Mouse (Mus musculus) hindbrain, embryonic 14.5 days (tissue): ENCODE data around the gene Comp. TPM values are rescaled to one million over a fixed set of nuclear protein-coding genes. Genes with fewer than 3 reads are reported as not detected.

ENCODE experiments used
- ATAC-seq: fragments of 200-750 bp; cut with Nextera tagmentation; 2 replicates; pipeline ENCODE4 v1.8.0; 2017; ENCODE audit warnings: moderate number of reproducible peaks, mild to moderate bottlenecking, moderate TSS enrichment, moderate library complexity; ENCODE audit not compliant: low FRiP score
- DNase-seq: peaks from one replicate; pipeline ENCODE4 v3.0.0-alpha.2; 2015; ENCODE audit warnings: low spot score
- H3K27ac ChIP-seq: fragments of 300-500 bp; sonication (generic); 2 replicates; pipeline ENCODE4 v1.5.1; 2014; ENCODE audit warnings: mild to moderate bottlenecking, moderate library complexity
- H3K27me3 ChIP-seq: fragments of 300-500 bp; sonication (generic); 2 replicates; pipeline ENCODE4 v1.6.1; 2014; ENCODE audit warnings: mild to moderate bottlenecking, low read length, mixed read lengths; ENCODE audit not compliant: control insufficient read depth, insufficient read depth
- H3K36me3 ChIP-seq: fragments of 300-500 bp; sonication (generic); replicated peaks from 2 replicates; pipeline ENCODE4 v1.6.1; 2014; ENCODE audit not compliant: control insufficient read depth, insufficient read depth
- H3K4me1 ChIP-seq: fragments of 300-500 bp; sonication (generic); replicated peaks from 2 replicates; pipeline ENCODE4 v1.6.1; 2014; ENCODE audit warnings: antibody characterized with exemption, low read length, mixed read lengths; ENCODE audit not compliant: control insufficient read depth, insufficient read depth
- H3K4me2 ChIP-seq: fragments of 300-500 bp; sonication (generic); replicated peaks from 2 replicates; pipeline ENCODE4 v1.6.1; 2014; ENCODE audit warnings: mild to moderate bottlenecking, moderate library complexity
- H3K4me3 ChIP-seq: fragments of 300-500 bp; sonication (generic); replicated peaks from 2 replicates; pipeline ENCODE4 v1.5.1; 2014; ENCODE audit warnings: mild to moderate bottlenecking, low read length
- H3K9ac ChIP-seq: fragments of 300-500 bp; sonication (generic); 2 replicates; pipeline ENCODE4 v1.6.1; 2014
- H3K9me3 ChIP-seq: fragments of 300-500 bp; sonication (generic); 2 replicates; pipeline ENCODE4 v1.6.1; 2016; ENCODE audit warnings: low read length; ENCODE audit not compliant: control insufficient read depth
- whole genome bisulfite sequencing: fragments of 180-500 bp; shearing (Covaris S2); extraction: QIAGEN DNeasy Blood & Tissue Kit; methylation state at CpG from one replicate; pipeline ENCODE4 v1.1.7; 2014; 5-methylcytosine and 5-hydroxymethylcytosine counted together
- polyA plus RNA-seq: library from polyadenylated mRNA; unstranded; fragments of >200 nt; fragmentation: Nextera tagmentation; extraction: Ambion mirVana; gene quantifications from 2 replicates; pipeline ENCODE4 v1.2.1, GENCODE M21; 2014

Gene Comp
- 0.10 and 0.27 TPM in 2 replicates for polyA plus RNA-seq

- H3K4me2 ChIP-seq: peak within 1 kb of the TSS; percentile 45
- H3K4me1 ChIP-seq: peaks cover 9% of the 10 kb centered on the region
- H3K27ac ChIP-seq: no peak within 1 kb of the TSS
- H3K4me3 ChIP-seq: peak within 1 kb of the TSS; percentile 24
- H3K9ac ChIP-seq: no peak within 1 kb of the TSS
- no peaks in the 10 kb centered on the region for H3K36me3 ChIP-seq
- H3K9me3 ChIP-seq: no peaks in the 10 kb centered on the region
- H3K27me3 ChIP-seq: peaks cover 73% of the 10 kb centered on the region
- DNase-seq (no peak), ATAC-seq (no peak)
- 3% methylated on average over 47 of the region's 47 CpGs for WGBS
Observed at GRCm38 (mm10) chr8:70373397-70374317, at the start of gene Comp. TSS of gene Comp (plus strand) at chr8:70373558.

DNA sequence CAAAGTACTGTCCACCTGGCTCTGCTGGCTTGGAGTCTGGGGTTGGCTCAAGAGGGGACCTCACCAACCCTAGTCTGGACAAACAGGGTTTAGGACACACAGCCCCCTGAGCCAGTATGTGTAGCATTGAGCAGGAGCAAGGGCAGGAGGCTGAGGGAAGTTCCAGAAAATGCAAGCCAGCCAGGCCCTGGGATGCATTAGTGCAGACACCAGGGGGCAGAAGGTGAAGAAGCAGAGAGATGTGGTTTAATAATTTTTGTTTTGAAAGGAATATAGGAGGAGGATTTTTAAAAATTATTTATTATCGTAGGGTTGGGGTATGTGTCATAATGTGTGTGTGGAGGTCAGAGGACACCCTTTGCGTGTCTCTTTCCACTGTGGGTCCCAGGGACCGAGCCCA lies 49.6 kb upstream of the Comp start:
- no peaks in the 10 kb centered on the region for H3K9me3 ChIP-seq
- no peak overlapping the region for H3K9ac ChIP-seq
- no peak overlapping the region for H3K27ac ChIP-seq
- H3K4me2 ChIP-seq: no peak overlapping the region
- DNase-seq: no peak
- no peak for ATAC-seq
- H3K36me3 ChIP-seq: peaks cover 89% of the 10 kb centered on the region
- no peak overlapping the region for H3K4me3 ChIP-seq
- 92% methylated on average over 3 of the region's 3 CpGs for whole genome bisulfite sequencing
- H3K27me3 ChIP-seq: no peaks in the 10 kb centered on the region
- no peaks in the 10 kb centered on the region for H3K4me1 ChIP-seq

GRCm38 (mm10) chr8:70327512-70327911 lies 45.8 kb upstream of the Comp start:
- Histone ChIP-seq H3K9ac (no peak overlapping the region), H3K36me3 (peaks cover 91% of the 10 kb centered on the region), H3K9me3 (no peaks in the 10 kb centered on the region), H3K27ac (no peak overlapping the region), H3K27me3 (no peaks in the 10 kb centered on the region), H3K4me2 (no peak overlapping the region), H3K4me1 (peaks cover 14% of the 10 kb centered on the region; the same call in 1 of the 2 replicates), H3K4me3 (no peak overlapping the region)
- WGBS: 94% methylated on average over 6 of the region's 6 CpGs
- DNase-seq (no peak), ATAC-seq (no peak)

DNA sequence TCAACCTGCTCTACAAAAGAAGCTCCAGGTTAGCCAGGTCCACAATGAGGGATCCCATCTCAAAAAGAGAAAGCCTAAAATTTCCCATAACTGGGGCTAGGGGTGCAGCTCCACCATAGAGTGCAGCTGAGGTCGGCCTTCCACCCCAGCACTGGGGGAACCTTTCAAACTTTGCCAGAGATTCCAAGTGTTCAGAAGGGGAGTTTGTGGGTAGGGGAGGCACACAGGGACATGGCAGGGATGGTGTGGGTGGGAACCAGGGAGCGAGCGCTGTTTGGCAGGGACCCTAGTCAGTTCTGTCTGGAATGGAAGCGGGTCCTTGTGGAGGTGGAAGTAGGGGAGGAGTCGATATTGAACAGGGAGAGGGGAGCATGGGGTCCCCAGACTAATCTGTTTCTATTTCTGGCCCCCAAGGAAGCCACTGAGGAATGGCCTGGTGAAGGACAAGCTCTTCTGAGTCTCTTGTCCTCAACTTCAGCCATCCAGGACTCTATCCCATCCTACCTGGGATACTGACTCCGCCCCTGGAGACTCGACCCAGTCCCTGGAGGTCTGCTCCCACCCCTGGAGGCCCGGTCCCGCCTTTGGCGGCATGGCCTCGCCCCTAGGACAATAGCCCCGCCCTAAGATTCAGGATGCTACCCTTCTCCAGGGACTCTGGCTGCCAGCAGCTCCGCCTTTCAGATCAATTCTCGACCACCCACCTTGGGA lies 44.1 kb upstream of the Comp start, which contains the start of gene Gdf1:
Gene Gdf1 (plus strand): TSS at position 694 of the 711 bp plus-strand sequence.
- Histone ChIP-seq H3K4me1 (peaks cover 14% of the 10 kb centered on the region; the same call in 1 of the 2 replicates), H3K4me2 (0 out of 2 replicates have a peak within 1 kb of the TSS, but pooled peaks have one; percentile 1), H3K27me3 (no peaks in the 10 kb centered on the region), H3K9ac (peak within 1 kb of the TSS; percentile 13; the same call in 1 of the 2 replicates), H3K4me3 (no peak within 1 kb of the TSS; the same call in 1 of the 2 replicates), H3K9me3 (no peaks in the 10 kb centered on the region), H3K36me3 (peaks cover 93% of the 10 kb centered on the region), H3K27ac (no peak within 1 kb of the TSS)
- no peak for DNase-seq
- WGBS: 23% methylated on average over 14 of the region's 14 CpGs
- no peak for ATAC-seq

- 0 out of 2 replicates have a peak overlapping the region, but pooled peaks have one; percentile 1 for H3K4me2 ChIP-seq
Observed at GRCm38 (mm10) chr8:70329835-70330740, 43.3 kb upstream of the Comp start.

GRCm38 (mm10) chr8:70330741-70331364 lies 42.5 kb upstream of the Comp start:
- no peaks in the 10 kb centered on the region for H3K9me3 ChIP-seq
- H3K4me2 ChIP-seq: 0 out of 2 replicates have a peak overlapping the region, but pooled peaks have one; percentile 1
- H3K4me3 ChIP-seq: no peak overlapping the region; the same call in 1 of the 2 replicates
- H3K27me3 ChIP-seq: no peaks in the 10 kb centered on the region
- peaks cover 95% of the 10 kb centered on the region for H3K36me3 ChIP-seq
- DNase-seq (peak; percentile 57), ATAC-seq (peak; percentile 77)
- H3K27ac ChIP-seq: no peak overlapping the region
- H3K4me1 ChIP-seq: peaks cover 14% of the 10 kb centered on the region; the same call in 1 of the 2 replicates
- WGBS: 27% methylated on average over 53 of the region's 53 CpGs
- no peak overlapping the region for H3K9ac ChIP-seq

More at GRCm38 (mm10) chr8:70329835-70330740, 43.3 kb upstream of the Comp start:
- H3K27ac ChIP-seq: no peak overlapping the region
- peaks cover 14% of the 10 kb centered on the region; the same call in 1 of the 2 replicates for H3K4me1 ChIP-seq
- peak; percentile 28 for ATAC-seq
- no peak for DNase-seq
- no peak overlapping the region; the same call in 1 of the 2 replicates for H3K4me3 ChIP-seq
- H3K9me3 ChIP-seq: no peaks in the 10 kb centered on the region
- peak overlapping the region; percentile 13; the same call in 1 of the 2 replicates for H3K9ac ChIP-seq
- 6% methylated on average over 41 of the region's 45 CpGs for WGBS
- no peaks in the 10 kb centered on the region for H3K27me3 ChIP-seq
- peaks cover 93% of the 10 kb centered on the region for H3K36me3 ChIP-seq

DNA sequence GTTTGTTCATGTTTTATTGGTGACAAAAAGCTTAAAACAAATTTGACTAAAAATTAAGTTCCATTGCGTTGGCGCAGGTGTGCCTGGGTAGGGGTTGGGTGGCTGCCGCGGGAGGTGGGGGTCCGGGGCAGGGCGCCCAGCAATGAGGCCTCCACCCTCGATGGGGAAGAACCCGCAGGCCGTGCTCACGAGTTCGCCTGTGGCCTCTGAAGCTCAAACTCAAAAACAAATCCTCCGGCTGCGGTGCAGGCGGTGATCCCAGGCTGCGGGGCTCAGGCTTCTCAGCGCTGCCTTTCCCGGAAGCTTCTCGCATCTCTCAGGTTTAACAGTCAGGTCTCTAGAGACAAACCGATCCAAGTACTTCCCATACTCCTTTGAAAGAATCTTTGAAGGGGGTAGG lies 41.8 kb upstream of the Comp start:
- Histone ChIP-seq H3K27ac (no peak overlapping the region), H3K4me1 (peaks cover 14% of the 10 kb centered on the region; the same call in 1 of the 2 replicates), H3K4me3 (no peak overlapping the region), H3K27me3 (no peaks in the 10 kb centered on the region), H3K9ac (no peak overlapping the region), H3K4me2 (no peak overlapping the region), H3K36me3 (peaks cover 95% of the 10 kb centered on the region), H3K9me3 (no peaks in the 10 kb centered on the region)
- 56% methylated on average over 19 of the region's 19 CpGs for WGBS
- DNase-seq (no peak), ATAC-seq (no peak)
